Mouse (Mus musculus) NIH3T3 (cell line): ENCODE results near the gene Polr3h.
"Not testable (repeated sequence)": the region's sequence is repeated elsewhere in the genome, so short reads cannot be mapped to it uniquely, and the experiment has no call there.

ENCODE experiments used
- DNase-seq: peaks from one replicate; pipeline ENCODE4 v3.0.0-alpha.2; 2012; ENCODE audit warnings: low read depth

Polr3h gene

GRCm38 (mm10) chr15:81917621-81918463 lies 8.2 kb downstream of the Polr3h start:
- peak; percentile 82 for DNase-seq

- no peak for DNase-seq
These were observed 8.8 kb downstream of the Polr3h start for GRCm38 (mm10) chr15:81917201-81917600.

GRCm38 (mm10) chr15:81915663-81916062 lies 10.4 kb downstream of the Polr3h start:
- DNase-seq: no peak

GRCm38 (mm10) chr15:81914668-81915067 lies 11.4 kb downstream of the Polr3h start:
- DNase-seq: no peak

DNA sequence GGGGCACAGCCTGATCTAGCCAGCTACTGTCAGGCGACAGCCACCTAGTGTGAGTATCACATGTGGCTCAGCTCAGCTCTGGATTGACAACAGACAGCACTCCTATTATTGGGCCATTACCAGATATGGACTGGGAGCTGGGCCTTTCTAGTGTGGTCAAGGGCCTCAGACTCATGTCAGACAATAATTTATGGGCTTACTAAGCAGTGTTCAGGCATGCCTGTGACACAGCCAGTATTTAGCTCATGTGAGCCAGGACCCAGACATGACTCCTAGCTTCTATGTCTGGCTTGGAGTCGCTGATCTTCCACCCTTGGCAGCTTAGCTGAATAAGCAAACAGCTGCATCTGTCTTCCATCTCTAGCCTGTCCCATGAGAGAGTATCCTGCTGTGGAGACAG lies 13.5 kb downstream of the Polr3h start:
- DNase-seq: peak; percentile 17

DNA sequence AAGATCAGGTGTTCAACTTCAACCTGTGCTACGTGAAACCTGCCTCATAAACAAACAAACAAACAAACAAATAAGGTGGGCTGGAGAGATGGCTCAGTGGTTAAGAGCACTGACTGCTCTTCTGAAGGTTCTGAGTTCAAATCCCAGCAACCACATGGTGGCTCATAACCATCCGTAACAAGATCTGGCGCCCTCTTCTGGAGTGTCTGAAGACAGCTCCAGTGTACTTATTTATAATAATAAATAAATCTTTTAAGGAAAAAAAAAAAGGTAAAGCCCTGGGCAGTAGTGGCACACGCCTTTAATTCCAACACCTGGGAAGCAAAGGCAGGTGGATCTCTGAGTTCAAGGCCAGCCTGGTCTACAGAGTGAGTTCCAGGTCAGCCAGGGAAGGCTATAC lies 17.3 kb downstream of the Polr3h start:
- not testable (repeated sequence) for DNase-seq

DNA sequence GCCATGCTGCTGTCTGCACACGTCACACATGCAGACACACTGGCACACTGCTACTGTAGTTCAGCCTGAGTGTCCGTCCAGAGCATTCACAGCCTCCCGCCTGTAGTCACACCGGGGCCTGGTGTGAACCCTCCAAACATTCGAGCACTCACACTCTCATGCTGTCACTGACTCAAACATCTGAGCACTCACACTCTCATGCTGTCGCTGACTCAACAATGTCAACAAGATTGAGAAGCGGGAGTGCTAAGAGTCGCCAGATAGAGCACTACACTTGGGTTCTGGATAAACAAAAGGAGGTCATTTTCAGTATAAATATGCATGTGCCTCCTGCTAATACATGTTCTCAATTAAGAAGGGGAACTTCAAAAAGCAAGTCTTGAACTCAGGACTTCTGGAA lies 18.1 kb downstream of the Polr3h start:
- no peak for DNase-seq

GRCm38 (mm10) chr15:81904939-81905338 lies 21.1 kb downstream of the Polr3h start:
- DNase-seq: peak; percentile 83

GRCm38 (mm10) chr15:81898751-81899150 lies 27.3 kb downstream of the Polr3h start:
- DNase-seq: no peak

DNA sequence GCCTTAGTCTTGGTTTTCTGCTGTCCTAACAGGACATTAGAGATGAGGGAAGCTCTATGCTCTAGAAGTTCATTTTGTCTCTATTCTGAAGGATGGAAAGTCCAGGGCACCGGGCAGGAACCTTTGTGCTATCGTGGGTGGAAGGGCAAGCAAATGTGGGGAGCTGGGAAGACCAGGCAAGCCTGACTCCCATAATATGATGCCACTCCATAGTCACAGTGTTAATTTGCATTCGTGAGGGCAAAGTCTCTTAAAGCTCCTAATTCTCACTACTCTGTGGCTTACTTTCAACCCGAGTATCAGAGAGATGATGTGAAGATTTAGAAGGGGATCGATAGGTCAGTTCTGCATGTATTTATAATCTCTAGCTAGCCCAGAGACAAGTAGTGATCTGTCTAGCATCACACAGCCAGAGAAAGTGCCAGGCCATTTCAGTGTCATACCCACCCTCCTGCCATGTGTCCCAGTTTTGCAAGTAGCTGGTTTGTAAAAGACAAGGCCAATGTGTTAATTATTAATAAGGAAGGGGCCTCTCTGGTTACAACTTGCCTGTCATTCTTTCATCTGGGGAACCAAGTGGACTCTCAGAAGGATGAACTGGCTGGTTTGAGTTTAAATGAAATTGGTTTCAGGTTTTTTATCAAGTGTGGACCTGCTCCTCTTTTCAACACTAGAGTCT lies 28.3 kb downstream of the Polr3h start:
- DNase-seq: no peak

- DNase-seq: no peak
These were observed 29.6 kb downstream of the Polr3h start for GRCm38 (mm10) chr15:81896407-81896806.

DNA sequence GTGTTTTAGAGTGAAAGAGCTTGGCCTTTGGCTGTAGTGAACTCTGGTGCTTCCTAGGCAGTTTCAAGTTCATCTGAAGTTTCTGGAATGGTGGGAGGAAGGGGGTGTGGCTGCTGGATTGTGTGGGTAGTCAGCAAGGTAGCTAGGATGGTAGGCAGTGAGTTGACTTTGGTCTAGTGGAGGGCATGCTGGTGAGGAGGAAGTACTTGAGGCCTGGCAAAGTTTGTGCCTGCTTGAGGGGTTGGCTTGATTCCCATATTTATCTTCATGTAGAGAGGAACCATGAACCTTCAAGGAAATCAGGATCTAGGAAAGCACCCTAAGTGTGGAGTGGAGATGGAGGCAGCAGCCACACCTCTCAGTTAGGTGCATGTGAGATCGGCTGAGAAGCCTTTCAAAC lies 32.0 kb downstream of the Polr3h start:
- no peak for DNase-seq

DNA sequence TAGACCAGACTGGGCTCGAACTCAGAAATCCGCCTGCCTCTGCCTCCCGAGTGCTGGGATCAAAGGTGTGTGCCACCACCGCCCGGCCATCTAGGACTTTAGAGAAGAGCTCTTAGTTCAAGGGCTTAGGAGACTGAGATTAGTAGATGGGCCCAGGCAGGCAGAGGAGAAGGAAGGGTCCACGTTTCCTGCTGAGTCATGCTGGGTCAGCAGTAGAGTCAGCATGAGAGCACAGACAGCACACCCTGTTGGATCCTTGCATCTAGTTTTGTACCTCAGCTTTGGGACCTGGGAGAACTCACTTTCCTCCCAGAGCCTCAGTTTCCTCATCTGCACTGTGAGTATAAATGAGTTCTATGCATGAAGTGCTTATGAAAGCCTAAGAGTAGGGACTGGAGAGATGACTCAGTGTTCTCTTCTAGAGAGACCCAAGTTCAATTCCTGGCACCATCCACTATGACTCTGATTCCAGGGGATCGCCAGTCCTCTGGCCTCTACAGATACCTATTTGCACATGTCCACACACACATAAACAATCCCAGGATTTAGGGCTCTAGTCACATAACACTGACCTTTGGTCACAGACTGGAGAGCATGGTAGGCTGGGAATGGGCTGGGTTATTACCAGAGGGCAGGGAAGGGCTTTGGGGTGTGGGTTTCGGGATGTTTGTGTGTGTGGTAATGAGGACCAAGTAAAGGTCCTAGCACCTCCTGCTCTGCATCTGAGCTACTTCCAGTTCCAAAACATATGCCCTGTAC lies 34.0 kb downstream of the Polr3h start:
- DNase-seq: no peak

GRCm38 (mm10) chr15:81891140-81891802 lies 34.8 kb downstream of the Polr3h start:
- no peak for DNase-seq

DNA sequence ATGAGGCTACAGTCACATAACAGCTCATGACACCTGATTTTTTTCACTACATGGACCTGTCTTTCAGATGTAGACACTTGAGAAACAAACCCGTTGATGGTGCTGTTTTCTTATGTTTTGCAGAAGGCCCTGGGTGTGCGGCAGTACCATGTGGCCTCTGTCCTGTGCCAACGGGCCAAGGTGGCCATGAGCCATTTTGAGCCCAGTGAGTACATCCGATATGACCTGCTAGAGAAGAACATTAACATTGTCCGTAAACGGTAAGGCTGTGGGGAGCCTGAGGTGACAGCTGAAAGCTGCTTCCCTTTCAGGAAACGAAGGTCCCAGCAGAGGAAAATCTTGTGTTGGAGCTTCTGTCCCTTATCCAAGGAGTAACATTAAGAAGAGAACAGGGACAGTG lies 36.9 kb downstream of the Polr3h start:
- DNase-seq: no peak

DNA sequence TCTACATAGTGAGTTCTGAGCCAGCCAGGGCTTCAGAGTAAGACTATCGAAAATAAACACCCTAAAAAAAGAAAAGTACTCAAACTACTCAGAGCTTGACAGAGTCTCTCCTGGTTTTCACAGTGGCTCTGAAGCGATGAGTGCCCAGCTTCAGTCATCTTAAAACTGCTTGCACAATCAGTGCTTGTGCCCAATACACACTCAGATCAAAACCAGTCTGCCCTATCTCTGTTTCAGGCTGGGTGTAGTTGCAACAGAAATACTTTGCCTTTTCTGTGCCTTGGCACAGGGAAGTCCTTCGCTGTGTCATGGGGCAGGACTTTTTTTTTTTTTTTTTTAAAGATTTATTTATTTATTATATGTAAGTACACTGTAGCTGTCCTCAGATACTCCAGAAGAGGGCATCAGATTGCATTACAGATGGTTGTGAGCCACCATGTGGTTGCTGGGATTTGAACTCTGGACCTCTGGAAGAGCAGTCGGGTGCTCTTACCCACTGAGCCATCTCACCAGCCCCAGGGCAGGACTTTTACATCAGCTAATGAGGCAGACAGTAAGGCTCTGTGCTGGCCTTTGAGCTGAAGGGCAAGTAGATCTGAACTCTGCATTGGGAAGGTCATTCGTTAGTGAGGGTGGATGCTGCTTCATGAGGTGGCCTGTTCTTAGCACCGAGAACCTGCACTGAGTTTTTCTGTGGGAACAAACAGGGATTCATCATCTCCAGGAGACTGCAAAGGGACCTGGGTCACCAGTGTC lies 39.1 kb downstream of the Polr3h start:
- DNase-seq: no peak

DNA sequence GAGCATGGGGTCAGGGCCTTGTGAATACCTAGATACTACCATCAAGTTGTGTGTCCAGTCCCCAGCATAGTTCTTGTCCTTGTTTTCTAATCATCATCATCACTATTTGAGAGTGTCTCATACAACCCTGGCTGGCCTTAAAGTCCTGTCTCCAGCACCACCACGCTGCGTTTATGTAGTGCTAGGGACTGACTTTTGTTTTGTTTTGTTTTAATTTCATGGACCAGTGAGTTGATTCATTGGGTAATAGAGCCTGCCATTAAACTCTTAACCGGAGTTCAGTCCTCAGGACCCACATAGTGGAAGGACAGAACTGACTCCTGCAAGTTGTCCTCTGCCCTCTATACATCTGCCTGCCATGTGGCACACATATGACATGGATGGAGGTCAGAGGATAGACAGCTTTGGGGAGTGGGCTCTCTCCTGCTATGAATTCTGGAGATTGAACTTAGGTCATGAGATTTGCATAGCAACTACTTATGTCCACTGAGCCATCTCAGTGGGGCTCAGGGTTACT lies 40.6 kb downstream of the Polr3h start:
- no peak for DNase-seq

DNA sequence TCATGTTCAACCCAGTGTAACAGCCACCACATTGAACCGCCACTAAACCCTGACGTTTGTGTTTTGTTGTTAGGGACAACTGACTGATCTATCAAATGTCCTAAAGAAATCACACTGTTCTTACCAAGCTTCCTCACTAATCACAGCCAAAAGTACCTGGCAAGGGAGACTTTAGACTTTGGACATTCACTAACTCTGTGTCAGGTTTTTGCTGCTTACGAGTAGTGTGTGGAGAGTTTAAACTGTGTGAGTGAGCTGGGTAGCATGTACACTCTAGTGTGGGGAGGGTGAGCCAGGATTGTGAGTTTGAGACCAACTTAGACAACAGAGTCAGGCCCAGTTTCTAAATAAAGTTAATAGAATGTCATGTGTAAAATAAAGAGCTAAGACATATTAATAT lies 43.7 kb downstream of the Polr3h start:
- no peak for DNase-seq

GRCm38 (mm10) chr15:81879531-81880401 lies 46.3 kb downstream of the Polr3h start:
- no peak for DNase-seq
